Mouse (Mus musculus): ENCODE data around the gene Pigw.
"Not testable (repeated sequence)": the region's sequence is repeated elsewhere in the genome, so short reads cannot be mapped to it uniquely, and the experiment has no call there.

Gene Pigw

GRCm38 (mm10) chr11:84879007-84879771 lies 896 bp downstream of the Pigw start:
- no peak for ATAC-seq (ENCODE audit: low TSS enrichment)

- ATAC-seq (ENCODE audit: low TSS enrichment): not testable (repeated sequence)
Observed at GRCm38 (mm10) chr11:84876020-84876419, 4.1 kb downstream of the Pigw start.

- ATAC-seq (ENCODE audit: low TSS enrichment): no peak
Observed at GRCm38 (mm10) chr11:84873042-84873833, 6.8 kb downstream of the Pigw start.

GRCm38 (mm10) chr11:84871548-84872069 lies 8.5 kb downstream of the Pigw start:
- ATAC-seq (ENCODE audit: low TSS enrichment): no peak

GRCm38 (mm10) chr11:84871046-84871445 lies 9.0 kb downstream of the Pigw start:
- peak; percentile 24; the same call in 1 of the 2 replicates for ATAC-seq (ENCODE audit: low TSS enrichment)

GRCm38 (mm10) chr11:84870337-84871043 lies 9.6 kb downstream of the Pigw start, which contains the start of gene Ggnbp2:
Ggnbp2 (minus strand) TSS chr11:84870817.
- peak; percentile 71 for ATAC-seq (ENCODE audit: low TSS enrichment)

GRCm38 (mm10) chr11:84869537-84870232 lies 10.4 kb downstream of the Pigw start:
- peak; percentile 90 for ATAC-seq (ENCODE audit: low TSS enrichment)

- ATAC-seq (ENCODE audit: low TSS enrichment): no peak
Observed at GRCm38 (mm10) chr11:84868786-84869259, 11.3 kb downstream of the Pigw start.

- ATAC-seq (ENCODE audit: low TSS enrichment): no peak
Observed at GRCm38 (mm10) chr11:84867586-84867985, 12.5 kb downstream of the Pigw start.

GRCm38 (mm10) chr11:84865268-84865667 lies 14.8 kb downstream of the Pigw start:
- ATAC-seq (ENCODE audit: low TSS enrichment): no peak

GRCm38 (mm10) chr11:84855285-84855684 lies 24.8 kb downstream of the Pigw start:
- no peak for ATAC-seq (ENCODE audit: low TSS enrichment)

GRCm38 (mm10) chr11:84847475-84848090 lies 32.5 kb downstream of the Pigw start:
- no peak for ATAC-seq (ENCODE audit: low TSS enrichment)

GRCm38 (mm10) chr11:84846741-84847474 lies 33.2 kb downstream of the Pigw start:
- no peak for ATAC-seq (ENCODE audit: low TSS enrichment)

GRCm38 (mm10) chr11:84839330-84839729 lies 40.8 kb downstream of the Pigw start:
- no peak for ATAC-seq (ENCODE audit: low TSS enrichment)

- not testable (repeated sequence) for ATAC-seq (ENCODE audit: low TSS enrichment)
Observed at GRCm38 (mm10) chr11:84829495-84829894, 50.6 kb downstream of the Pigw start.

GRCm38 (mm10) chr11:84828516-84829399 lies 51.3 kb downstream of the Pigw start, which contains the start of gene Dhrs11:
Dhrs11 (minus strand) TSS chr11:84828994.
- ATAC-seq (ENCODE audit: low TSS enrichment): peak; percentile 47

GRCm38 (mm10) chr11:84827901-84828503 lies 52.1 kb downstream of the Pigw start:
- no peak for ATAC-seq (ENCODE audit: low TSS enrichment)

- no peak for ATAC-seq (ENCODE audit: low TSS enrichment)
Observed at GRCm38 (mm10) chr11:84827492-84827891, 52.6 kb downstream of the Pigw start.

Measured in frontal cortex, adult (tissue).